Comparison of ENCODE assay signal across 8 mouse cellular contexts in the genomic region with DNA sequence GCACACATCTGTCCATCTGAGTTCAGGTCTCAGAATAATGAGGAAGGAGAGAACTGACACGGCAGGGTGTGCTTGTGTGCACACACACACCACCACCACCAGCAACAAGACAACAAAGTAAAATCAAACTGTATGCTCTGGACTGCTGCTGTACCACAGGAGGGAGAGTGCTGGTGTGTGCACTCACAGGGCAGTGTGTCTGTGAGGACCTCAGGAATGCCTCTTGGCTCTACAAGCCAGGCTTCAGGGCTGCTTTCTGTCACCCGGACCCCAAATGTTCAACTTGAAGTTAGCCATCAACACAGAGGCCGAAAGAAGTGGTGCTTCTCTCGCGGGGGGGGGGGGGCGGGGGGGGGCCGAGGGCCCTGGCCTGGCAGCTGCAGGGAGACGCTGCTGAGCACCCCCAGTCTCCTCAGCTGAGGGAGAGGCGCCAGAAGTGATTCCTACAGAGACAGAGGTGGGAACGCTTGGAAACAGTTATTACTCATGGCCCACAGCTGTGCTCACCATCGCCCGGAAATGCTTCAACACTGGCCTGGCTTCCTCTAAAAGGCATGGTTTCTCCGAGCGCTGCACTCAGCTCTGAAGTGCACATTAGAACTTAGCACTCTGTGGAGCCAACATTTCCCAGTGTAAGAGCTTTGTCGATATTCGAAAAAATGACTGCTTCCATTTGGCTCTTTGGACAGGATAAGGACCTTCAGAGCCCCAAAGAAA. TPM values are rescaled to one million over a fixed set of nuclear protein-coding genes. Genes with fewer than 3 reads are reported as not detected.
DNase-seq lines count a peak whose midpoint lies in the region; ATAC-seq and TF ChIP-seq lines count a peak whose summit lies in the region.

No protein-coding gene starts in this region.

- ATAC-seq in kidney, postnatal 0 days (replicated peaks; ENCODE audit: low FRiP score, low read depth), result peak; percentile 33; the same call in 1 of the 2 replicates
- peak; percentile 27 for ATAC-seq in megakaryocyte progenitor cell, adult 5-6 weeks (replicated peaks; ENCODE audit: poor library complexity)

- H3K9ac ChIP-seq in kidney, postnatal 0 days (ENCODE audit: low read depth, low read length), result 0 out of 2 replicates have a peak overlapping the region, but pooled peaks have one; percentile 8

- no peaks in the 10 kb centered on the region for H3K36me3 ChIP-seq in kidney, postnatal 0 days (ENCODE audit: insufficient read depth, low read length)

- TF ChIP-seq POLR2A in embryonic fibroblast, embryonic 13.5 days (IDR thresholded peaks at IDR 0.05; ENCODE audit: low read depth, low read length), result no peak

- no peak overlapping the region for H3K4me2 ChIP-seq in kidney, postnatal 0 days (ENCODE audit: low read length)

- peak; percentile 58 for DNase-seq in gastrocnemius, adult 2 months
- no peak for DNase-seq in gastrocnemius, adult 8-10 months (ENCODE audit: low spot score in 2 of 2)
- DNase-seq in kidney, postnatal 0 days (ENCODE audit: low spot score), result peak; percentile 87
- DNase-seq in layer of hippocampus, adult 9-11 months, result no peak
- DNase-seq in right cerebral cortex, adult 2 months (ENCODE audit: low spot score in 2 of 2), result no peak
- no peak for DNase-seq in left cerebral cortex, postnatal 14 days (ENCODE audit: low spot score in 2 of 2)

- H3K4me1 ChIP-seq in embryonic fibroblast, embryonic 13.5 days (ENCODE audit: control insufficient read depth, insufficient read depth, low read length), result peaks cover 19% of the 10 kb centered on the region
- H3K4me1 ChIP-seq in kidney, postnatal 0 days (replicated peaks; ENCODE audit: insufficient read depth, low read length), result peaks cover 18% of the 10 kb centered on the region

- no peaks in the 10 kb centered on the region for H3K9me3 ChIP-seq in kidney, postnatal 0 days (replicated peaks; ENCODE audit: low read length)

- WGBS in kidney, postnatal 0 days, result 34% methylated on average over 16 of the region's 16 CpGs

- no peak for TF ChIP-seq CTCF in gastrocnemius, adult 2 months (IDR thresholded peaks at IDR 0.05)
- TF ChIP-seq CTCF in embryonic fibroblast, embryonic 13.5 days (IDR thresholded peaks at IDR 0.05; ENCODE audit: borderline replicate concordance, insufficient read depth, low read length), result no peak
- no peak for TF ChIP-seq CTCF in kidney, postnatal 0 days (IDR thresholded peaks at IDR 0.05; ENCODE audit: low read depth)

- peak overlapping the region; percentile 23 for H3K4me3 ChIP-seq in gastrocnemius, adult 2 months
- no peak overlapping the region for H3K4me3 ChIP-seq in embryonic fibroblast, embryonic 13.5 days (ENCODE audit: insufficient read depth, low read length)
- no peak overlapping the region for H3K4me3 ChIP-seq in kidney, postnatal 0 days (replicated peaks; ENCODE audit: low read depth, low read length)

- intact Hi-C loops in gastrocnemius, adult 2 months (cut with DNase I), result loop anchor here (2.0 kb wide), 1 partner anchor 13 kb away; no protein-coding TSS in a partner anchor
- intact Hi-C loops in left cerebral cortex, postnatal 14 days (cut with DNase I), result loop anchor here (5.0 kb wide), 1 partner anchor 41 kb away; the partner anchor contains the start of gene Pkig

- H3K27me3 ChIP-seq in kidney, postnatal 0 days (ENCODE audit: insufficient read depth, low read length), result no peaks in the 10 kb centered on the region

- H3K27ac ChIP-seq in gastrocnemius, adult 2 months, result peak overlapping the region; percentile 81
- peak overlapping the region; percentile 82 for H3K27ac ChIP-seq in embryonic fibroblast, embryonic 13.5 days (ENCODE audit: insufficient read depth, low read length)
- peak overlapping the region; percentile 79 for H3K27ac ChIP-seq in kidney, postnatal 0 days

RNA-seq across cellular contexts. Expression of gene Pkig, which starts 39.7 kb away (rescaled TPM):
- 100 to 1,000 TPM in 1 of 2 experiments, 10 to 100 TPM in 1; 93.9 to 125 TPM for total RNA-seq in gastrocnemius, adult 2 months (2021)
- total RNA-seq in gastrocnemius, adult 8-10 months (2022), result 100 to 1,000 TPM; 102 to 111 (median 107) TPM
- polyA plus RNA-seq in embryonic fibroblast, embryonic 13.5 days (2011; ENCODE audit: insufficient read length, low read depth, missing spikeins), result 33.6 and 39.7 TPM in 2 replicates
- 179 and 198 TPM in 2 replicates for polyA plus RNA-seq in kidney, postnatal 0 days (2015; fragmentation: Nextera tagmentation; extraction: Ambion mirVana)
- 50.8 and 54.4 TPM in 2 replicates for total RNA-seq in megakaryocyte progenitor cell, adult 5-6 weeks (2015)
- 52.9 and 56.3 TPM in 2 replicates for total RNA-seq in megakaryocyte progenitor cell, adult 5-6 weeks (2017)
- total RNA-seq in left cerebral cortex, postnatal 14 days (2021), result 100 to 1,000 TPM; 101 to 114 TPM

RNA-seq across cellular contexts. Expression of gene Ada, which starts 52.1 kb away (rescaled TPM):
- under 1 TPM; 0.38 to 0.39 TPM for total RNA-seq in gastrocnemius, adult 2 months (2021)
- total RNA-seq in gastrocnemius, adult 8-10 months (2022), result 1 to 10 TPM in 1 of 4 experiments, under 1 TPM in 2, not detected in 1; 0.34 to 1.2 (median 0.62) TPM
- polyA plus RNA-seq in embryonic fibroblast, embryonic 13.5 days (2011; ENCODE audit: insufficient read length, low read depth, missing spikeins), result 26.9 and 32.7 TPM in 2 replicates
- polyA plus RNA-seq in kidney, postnatal 0 days (2015; fragmentation: Nextera tagmentation; extraction: Ambion mirVana), result 7.7 and 9.8 TPM in 2 replicates
- 13.4 TPM in 2 replicates for total RNA-seq in megakaryocyte progenitor cell, adult 5-6 weeks (2015)
- total RNA-seq in megakaryocyte progenitor cell, adult 5-6 weeks (2017), result 17.5 and 20.2 TPM in 2 replicates
- total RNA-seq in left cerebral cortex, postnatal 14 days (2021), result 1 to 10 TPM in 1 of 2 experiments, under 1 TPM in 1; 0.94 to 2.0 TPM

RNA-seq across cellular contexts. Expression of gene Serinc3, which starts 53.0 kb away (rescaled TPM):
- total RNA-seq in gastrocnemius, adult 2 months (2021), result 100 to 1,000 TPM; 118 to 147 TPM
- 100 to 1,000 TPM in 3 of 4 experiments, 10 to 100 TPM in 1; 88.8 to 135 (median 117) TPM for total RNA-seq in gastrocnemius, adult 8-10 months (2022)
- polyA plus RNA-seq in embryonic fibroblast, embryonic 13.5 days (2011; ENCODE audit: insufficient read length, low read depth, missing spikeins), result 262 and 294 TPM in 2 replicates
- polyA plus RNA-seq in kidney, postnatal 0 days (2015; fragmentation: Nextera tagmentation; extraction: Ambion mirVana), result 66.6 and 72.5 TPM in 2 replicates
- 641 and 693 TPM in 2 replicates for total RNA-seq in megakaryocyte progenitor cell, adult 5-6 weeks (2015)
- total RNA-seq in megakaryocyte progenitor cell, adult 5-6 weeks (2017), result 470 and 502 TPM in 2 replicates
- 100 to 1,000 TPM; 221 to 248 TPM for total RNA-seq in left cerebral cortex, postnatal 14 days (2021)

Comparison
In these comparisons a context has a peak if more than half of its experiments do, and no peak if none do; other contexts are left out.
1. DNase-seq: peak in gastrocnemius, adult 2 months (single experiment) and kidney, postnatal 0 days (single experiment); none in gastrocnemius, adult 8-10 months (0 of 2), layer of hippocampus, adult 9-11 months (single experiment), right cerebral cortex, adult 2 months (0 of 2) and left cerebral cortex, postnatal 14 days (0 of 2).
2. RNA of gene Ada, which starts 52.1 kb away (total RNA-seq): 13.4 to 20.2 TPM in megakaryocyte progenitor cell, adult 5-6 weeks; 0.94 to 2.0 TPM in left cerebral cortex, postnatal 14 days, 0.34 to 1.2 TPM in gastrocnemius, adult 8-10 months and 0.38 to 0.39 TPM in gastrocnemius, adult 2 months; every median in the first group is over 4 times any median in the second.
3. Peak in every context shown above with its lines, with median percentiles within 50 percentile points of each other: H3K27ac ChIP-seq.